Mouse (Mus musculus) small intestine, adult 2 months (tissue): ENCODE measurements around the gene Gm20388. TPM values are rescaled to one million over a fixed set of nuclear protein-coding genes. Genes with fewer than 3 reads are reported as not detected.

Experiments used
- H3K27ac ChIP-seq: fragments of 200-500 bp; 2 replicates; pipeline ENCODE4 v1.5.1; 2012; ENCODE audit warnings: low read depth, low read length, control low read depth, inconsistent platforms; ENCODE audit not compliant: insufficient read depth
- H3K27me3 ChIP-seq: fragments of 200-500 bp; 2 replicates; pipeline ENCODE4 v1.6.1; 2012; ENCODE audit warnings: mild to moderate bottlenecking, moderate library complexity, low read length, inconsistent platforms; ENCODE audit not compliant: control insufficient read depth, insufficient read depth
- H3K36me3 ChIP-seq: fragments of 200-500 bp; 2 replicates; pipeline ENCODE4 v1.6.1; 2012; ENCODE audit warnings: mild to moderate bottlenecking, low read length, control low read depth, inconsistent platforms; ENCODE audit not compliant: control insufficient read depth, insufficient read depth
- H3K4me1 ChIP-seq: fragments of 200-500 bp; 2 replicates; pipeline ENCODE4 v1.6.1; 2012; ENCODE audit warnings: low read length, inconsistent platforms, mixed read lengths; ENCODE audit not compliant: control insufficient read depth, insufficient read depth, insufficient read length
- H3K4me3 ChIP-seq: fragments of 200-500 bp; 2 replicates; pipeline ENCODE4 v1.5.1; 2012; ENCODE audit warnings: low read depth, mild to moderate bottlenecking, control low read depth, inconsistent platforms, low read length, moderate library complexity
- CTCF ChIP-seq: fragments of 200-500 bp; IDR thresholded peaks from 2 replicates; pipeline ENCODE4 v1.5.1; 2012; ENCODE audit warnings: low read depth, mild to moderate bottlenecking, control low read depth, inconsistent platforms, low read length, moderate library complexity, mixed read lengths; ENCODE audit not compliant: insufficient replicate concordance, insufficient read length; ENCODE audit errors: extremely low read depth
- POLR2A ChIP-seq: fragments of 200-500 bp; IDR thresholded peaks from 2 replicates; pipeline ENCODE4 v1.6.1; 2012; ENCODE audit warnings: low read depth, mild to moderate bottlenecking, control low read depth, inconsistent platforms, low read length, moderate library complexity
- WGBS: fragments of 180-500 bp; shearing (Covaris S2); methylation state at CpG from one replicate; pipeline ENCODE4 v1.1.7; 2018; 5-methylcytosine and 5-hydroxymethylcytosine counted together
- polyA plus RNA-seq: library from polyadenylated mRNA; depleted of rRNA; stranded (reverse); fragments of >200 nt; gene quantifications from 2 replicates; pipeline ENCODE4 v1.2.3, GENCODE M21; 2012

The Gm20388 gene
- polyA plus RNA-seq, 1 experiment, result 37.3 TPM

DNA sequence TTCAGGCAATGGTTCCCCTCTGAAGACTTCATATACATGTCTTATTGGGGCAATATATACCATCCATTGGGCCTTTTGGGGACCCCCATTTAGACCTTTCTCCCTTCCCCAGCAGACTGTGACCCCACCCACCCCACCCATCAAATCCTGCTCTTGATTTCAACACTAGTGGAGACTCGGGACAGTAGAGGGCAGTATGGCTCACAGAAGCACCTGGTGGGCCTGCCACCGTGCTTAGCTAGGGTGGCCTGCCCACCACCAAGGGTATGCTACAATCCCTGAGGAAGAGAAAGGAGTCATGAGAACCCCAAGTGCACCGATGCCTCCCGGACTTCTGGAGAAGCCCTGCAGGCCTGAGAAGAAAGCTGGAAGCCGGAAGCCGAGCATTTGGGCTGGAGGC lies 2428.2 kb downstream of the Gm20388 start:
- 76% methylated on average over 6 of the region's 6 CpGs for WGBS
- Histone ChIP-seq H3K4me1 (no peaks in the 10 kb centered on the region; the same call in 1 of the 2 replicates), H3K27me3 (no peaks in the 10 kb centered on the region), H3K36me3 (peaks cover 47% of the 10 kb centered on the region), H3K27ac (no peak overlapping the region), H3K4me3 (no peak overlapping the region)
- TF ChIP-seq POLR2A, result no peak
- TF ChIP-seq CTCF, result no peak

GRCm38 (mm10) chr8:122340761-122341160 lies 2430.1 kb downstream of the Gm20388 start:
- peaks cover 4% of the 10 kb centered on the region; the same call in 1 of the 2 replicates for H3K4me1 ChIP-seq
- H3K4me3 ChIP-seq, result no peak overlapping the region
- TF ChIP-seq CTCF, result no peak
- TF ChIP-seq POLR2A, result no peak
- H3K27me3 ChIP-seq, result no peaks in the 10 kb centered on the region
- peaks cover 29% of the 10 kb centered on the region for H3K36me3 ChIP-seq
- WGBS, result 67% methylated on average over 3 of the region's 3 CpGs
- H3K27ac ChIP-seq, result no peak overlapping the region

GRCm38 (mm10) chr8:122341790-122342189 lies 2431.1 kb downstream of the Gm20388 start:
- Histone ChIP-seq H3K27me3 (no peaks in the 10 kb centered on the region), H3K4me1 (peaks cover 4% of the 10 kb centered on the region; the same call in 1 of the 2 replicates), H3K36me3 (peaks cover 19% of the 10 kb centered on the region), H3K4me3 (no peak overlapping the region), H3K27ac (no peak overlapping the region)
- TF ChIP-seq POLR2A, result no peak
- no peak for TF ChIP-seq CTCF
- 56% methylated on average over 6 of the region's 6 CpGs for WGBS

GRCm38 (mm10) chr8:122342362-122342761 lies 2431.7 kb downstream of the Gm20388 start:
- Histone ChIP-seq H3K36me3 (peaks cover 13% of the 10 kb centered on the region), H3K4me3 (no peak overlapping the region), H3K27me3 (no peaks in the 10 kb centered on the region), H3K4me1 (peaks cover 4% of the 10 kb centered on the region; the same call in 1 of the 2 replicates), H3K27ac (no peak overlapping the region)
- WGBS, result 8% methylated on average over 5 of the region's 5 CpGs
- TF ChIP-seq CTCF (no peak), POLR2A (no peak)

- peaks cover 4% of the 10 kb centered on the region; the same call in 1 of the 2 replicates for H3K4me1 ChIP-seq
- no peak overlapping the region for H3K27ac ChIP-seq
- TF ChIP-seq CTCF, result no peak
- 0 out of 2 replicates have a peak, but pooled peaks have one; percentile 20 for TF ChIP-seq POLR2A
- no peak overlapping the region; the same call in 1 of the 2 replicates for H3K4me3 ChIP-seq
- H3K36me3 ChIP-seq, result peaks cover 8% of the 10 kb centered on the region
- under 1% methylated on average over 9 of the region's 9 CpGs for WGBS
- 0 out of 2 replicates have a peak, but pooled peaks cover 2% of the 10 kb centered on the region for H3K27me3 ChIP-seq
Measured at GRCm38 (mm10) chr8:122342806-122343209, 2432.2 kb downstream of the Gm20388 start.

- TF ChIP-seq POLR2A (no peak), CTCF (no peak)
- H3K27ac ChIP-seq, result no peak overlapping the region
- WGBS, result 6% methylated on average over 11 of the region's 11 CpGs
- peaks cover 4% of the 10 kb centered on the region; the same call in 1 of the 2 replicates for H3K4me1 ChIP-seq
- H3K4me3 ChIP-seq, result peak overlapping the region; percentile 12
- 0 out of 2 replicates have a peak, but pooled peaks cover 3% of the 10 kb centered on the region for H3K27me3 ChIP-seq
- H3K36me3 ChIP-seq, result peaks cover 3% of the 10 kb centered on the region; the same call in 1 of the 2 replicates
Measured at GRCm38 (mm10) chr8:122343341-122343740, 2432.7 kb downstream of the Gm20388 start.

GRCm38 (mm10) chr8:122343758-122344157 lies 2433.1 kb downstream of the Gm20388 start:
- H3K4me1 ChIP-seq, result peaks cover 4% of the 10 kb centered on the region; the same call in 1 of the 2 replicates
- 0 out of 2 replicates have a peak, but pooled peaks cover 1% of the 10 kb centered on the region for H3K36me3 ChIP-seq
- peak overlapping the region; percentile 12 for H3K4me3 ChIP-seq
- H3K27ac ChIP-seq, result no peak overlapping the region
- WGBS, result 2% methylated on average over 14 of the region's 14 CpGs
- 0 out of 2 replicates have a peak, but pooled peaks cover 3% of the 10 kb centered on the region for H3K27me3 ChIP-seq
- no peak for TF ChIP-seq CTCF
- no peak for TF ChIP-seq POLR2A
